12 mouse cellular contexts compared by ENCODE assay signal in the genomic region with DNA sequence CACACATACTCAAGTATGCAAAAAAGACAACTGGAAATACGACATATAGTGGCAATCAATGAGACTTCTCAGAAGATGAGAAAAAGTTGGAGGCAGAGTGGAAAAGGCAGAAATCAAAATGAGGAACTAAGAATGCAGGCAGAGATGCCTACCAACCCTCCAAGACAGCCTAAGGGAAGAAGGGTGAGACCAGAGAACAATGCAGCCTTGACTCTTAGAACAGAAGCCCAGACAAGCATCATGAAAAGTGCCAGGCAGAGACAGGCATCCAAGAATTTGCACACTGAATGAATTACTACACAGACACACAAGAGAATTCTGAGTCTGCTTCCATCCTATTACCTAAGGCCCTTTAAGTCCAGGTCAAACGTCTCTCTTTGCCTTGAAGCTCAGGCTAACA. TPM values are rescaled to one million over a fixed set of nuclear protein-coding genes. Genes with fewer than 3 reads are reported as not detected.
A peak's percentile ranks its signal among the peaks of the same experiment; 100 is the strongest.
DNase-seq lines count a peak whose midpoint lies in the region; ATAC-seq lines count a peak whose summit lies in the region.
"Had no signal": no experiment of that assay in that cellular context is flagged by ENCODE, and none has a peak within 500 bp of the region (broad histone marks: within the 10 kb centered on the region; RNA-seq: fewer than 3 reads in every experiment).

No protein-coding gene starts in this region.

- no peak overlapping the region for H3K9ac ChIP-seq in forebrain, embryonic 11.5 days (ENCODE audit: low read length)
- no peak overlapping the region for H3K9ac ChIP-seq in embryonic facial prominence, embryonic 14.5 days (ENCODE audit: low read depth, low read length)
- no peak overlapping the region for H3K9ac ChIP-seq in limb, embryonic 13.5 days

- peak overlapping the region; percentile 91; the same call in 1 of the 2 replicates for H3K4me3 ChIP-seq in forebrain, embryonic 10.5 days
- H3K4me3 ChIP-seq in forebrain, embryonic 11.5 days (ENCODE audit: low read depth, low read length): no peak overlapping the region
- H3K4me3 ChIP-seq in embryonic facial prominence, embryonic 14.5 days (ENCODE audit: low read depth, low read length): no peak overlapping the region
- H3K4me3 ChIP-seq in limb, embryonic 13.5 days: no peak overlapping the region

- no peak overlapping the region for H3K4me2 ChIP-seq in forebrain, embryonic 11.5 days (ENCODE audit: low read depth, low read length, severe bottlenecking)
- H3K4me2 ChIP-seq in embryonic facial prominence, embryonic 14.5 days (ENCODE audit: low read depth, low read length): 0 out of 2 replicates have a peak overlapping the region, but pooled peaks have one; percentile 94
- peak overlapping the region; percentile 84; the same call in 1 of the 2 replicates for H3K4me2 ChIP-seq in limb, embryonic 13.5 days (replicated peaks)

- no peaks in the 10 kb centered on the region for H3K36me3 ChIP-seq in forebrain, embryonic 10.5 days (replicated peaks)
- H3K36me3 ChIP-seq in forebrain, embryonic 11.5 days (ENCODE audit: control insufficient read depth, insufficient read depth, low read length): no peaks in the 10 kb centered on the region
- no peaks in the 10 kb centered on the region for H3K36me3 ChIP-seq in embryonic facial prominence, embryonic 14.5 days (ENCODE audit: control insufficient read depth, insufficient read depth, low read length)
- no peaks in the 10 kb centered on the region for H3K36me3 ChIP-seq in limb, embryonic 13.5 days

- DNase-seq in forebrain, embryonic 10.5 days (ENCODE audit: extremely low spot score, low spot score): no peak
- DNase-seq in forebrain, embryonic 11.5 days (ENCODE audit: low spot score): no peak
- peak; percentile 35 for DNase-seq in 416B (ENCODE audit: low read depth)
- no peak for DNase-seq in embryonic facial prominence, embryonic 14.5 days (ENCODE audit: low spot score)
- DNase-seq in natural killer cell, adult 2 months (ENCODE audit: low spot score in 2 of 2): no peak
- no peak for DNase-seq in adrenal gland, adult 18-20 months (ENCODE audit: low spot score in 2 of 2)
- no peak for DNase-seq in layer of hippocampus, adult 18-20 months (ENCODE audit: low spot score in 2 of 2)
- DNase-seq: adrenal gland, postnatal 10 days; layer of hippocampus, adult 9-11 months; liver had no signal

- WGBS in forebrain, embryonic 10.5 days: 45% methylated on average over 2 of the region's 2 CpGs
- 39% methylated on average over 2 of the region's 2 CpGs for WGBS in forebrain, embryonic 11.5 days
- 41% methylated on average over 2 of the region's 2 CpGs for WGBS in embryonic facial prominence, embryonic 14.5 days
- 45% methylated on average over 2 of the region's 2 CpGs for WGBS in limb, embryonic 13.5 days

- peaks cover 27% of the 10 kb centered on the region for H3K4me1 ChIP-seq in forebrain, embryonic 10.5 days
- H3K4me1 ChIP-seq in forebrain, embryonic 11.5 days (replicated peaks; ENCODE audit: control insufficient read depth, insufficient read depth, low read length): peaks cover 6% of the 10 kb centered on the region; the same call in 1 of the 2 replicates
- peaks cover 15% of the 10 kb centered on the region for H3K4me1 ChIP-seq in embryonic facial prominence, embryonic 14.5 days (ENCODE audit: control insufficient read depth, insufficient read depth, low read length)
- H3K4me1 ChIP-seq in limb, embryonic 13.5 days: peaks cover 19% of the 10 kb centered on the region

- H3K9me3 ChIP-seq in forebrain, embryonic 10.5 days: no peaks in the 10 kb centered on the region
- no peaks in the 10 kb centered on the region for H3K9me3 ChIP-seq in forebrain, embryonic 11.5 days (ENCODE audit: control insufficient read depth, low read length)
- no peaks in the 10 kb centered on the region for H3K9me3 ChIP-seq in embryonic facial prominence, embryonic 14.5 days (ENCODE audit: control insufficient read depth, low read length)
- H3K9me3 ChIP-seq in limb, embryonic 13.5 days: no peaks in the 10 kb centered on the region

- H3K27ac ChIP-seq in forebrain, embryonic 10.5 days: no peak overlapping the region
- no peak overlapping the region for H3K27ac ChIP-seq in forebrain, embryonic 11.5 days (ENCODE audit: low read depth, low read length)
- no peak overlapping the region for H3K27ac ChIP-seq in embryonic facial prominence, embryonic 14.5 days (replicated peaks; ENCODE audit: low read depth, low read length)
- H3K27ac ChIP-seq in limb, embryonic 13.5 days: no peak overlapping the region

- no peak for ATAC-seq in forebrain, embryonic 11.5 days (replicated peaks; ENCODE audit: low FRiP score)
- ATAC-seq in embryonic facial prominence, embryonic 14.5 days (ENCODE audit: low read depth): no peak
- ATAC-seq in limb, embryonic 13.5 days (ENCODE audit: low FRiP score, low read depth): no peak
- ATAC-seq: intestine, postnatal 0 days had no signal

- no peaks in the 10 kb centered on the region for H3K27me3 ChIP-seq in forebrain, embryonic 10.5 days (ENCODE audit: poor library complexity, severe bottlenecking)
- H3K27me3 ChIP-seq in forebrain, embryonic 11.5 days (ENCODE audit: control insufficient read depth, insufficient read depth, low read length): no peaks in the 10 kb centered on the region
- no peaks in the 10 kb centered on the region for H3K27me3 ChIP-seq in embryonic facial prominence, embryonic 14.5 days (replicated peaks; ENCODE audit: control insufficient read depth, insufficient read depth, low read length)
- no peaks in the 10 kb centered on the region for H3K27me3 ChIP-seq in limb, embryonic 13.5 days

RNA-seq across cellular contexts. Expression of gene Klhl2, which starts 2.6 kb away (rescaled TPM):
- polyA plus RNA-seq in forebrain, embryonic 10.5 days (2016; fragmentation: Nextera tagmentation; extraction: Ambion mirVana): 7.0 and 8.5 TPM in 2 replicates
- 22.6 and 26.0 TPM in 2 replicates for polyA plus RNA-seq in forebrain, embryonic 11.5 days (2014; fragmentation: Nextera tagmentation; extraction: Ambion mirVana)
- polyA plus RNA-seq in embryonic facial prominence, embryonic 14.5 days (2014; fragmentation: Nextera tagmentation; extraction: Ambion mirVana): 10.4 and 13.2 TPM in 2 replicates
- polyA plus RNA-seq in limb, embryonic 13.5 days (2015; fragmentation: Nextera tagmentation; extraction: Ambion mirVana): 8.7 and 9.8 TPM in 2 replicates
- 10 to 100 TPM; 53.2 to 76.0 TPM for total RNA-seq in adrenal gland, adult 18-20 months (2021)
- 100 to 1,000 TPM; 324 to 340 TPM for total RNA-seq in layer of hippocampus, adult 18-20 months (2021)
